Mouse (Mus musculus): ENCODE results near the gene Slc5a9. TPM values are rescaled to one million over a fixed set of nuclear protein-coding genes. Genes with fewer than 3 reads are reported as not detected.

Gene Slc5a9
- polyA plus RNA-seq (2021; fragmentation: Nextera tagmentation): not detected in 2 replicates
- long read RNA-seq, experiment 1: 0 reads
- long read RNA-seq, experiment 2, partial matches to known transcripts: 0 of 1 reads
- long read RNA-seq, experiment 2, other reads (novel, unspliced or antisense): 0 of 1 reads

DNA sequence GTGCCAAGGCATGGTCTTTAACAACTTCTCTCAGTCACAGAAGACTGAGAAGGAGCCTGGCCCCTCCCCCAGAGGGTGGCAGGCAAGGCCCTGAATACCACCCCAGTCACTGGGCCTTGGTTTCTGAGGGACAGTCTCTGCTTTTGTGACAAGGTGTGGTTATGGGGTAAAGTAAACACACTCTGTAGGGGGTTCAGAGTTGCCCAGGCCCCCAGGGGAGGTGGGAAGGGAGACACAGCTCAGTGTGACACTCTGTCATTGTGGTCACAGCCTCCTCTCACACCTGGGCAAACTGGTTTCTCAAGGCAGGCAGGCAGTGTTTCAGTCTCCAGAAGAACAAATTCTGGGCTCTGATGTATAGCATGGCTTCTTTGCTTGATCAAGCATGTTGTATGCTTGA lies at the start of gene Slc5a9:
Gene Slc5a9, minus strand, starts transcription at position 144 of the 400 bp plus-strand sequence.

DNA sequence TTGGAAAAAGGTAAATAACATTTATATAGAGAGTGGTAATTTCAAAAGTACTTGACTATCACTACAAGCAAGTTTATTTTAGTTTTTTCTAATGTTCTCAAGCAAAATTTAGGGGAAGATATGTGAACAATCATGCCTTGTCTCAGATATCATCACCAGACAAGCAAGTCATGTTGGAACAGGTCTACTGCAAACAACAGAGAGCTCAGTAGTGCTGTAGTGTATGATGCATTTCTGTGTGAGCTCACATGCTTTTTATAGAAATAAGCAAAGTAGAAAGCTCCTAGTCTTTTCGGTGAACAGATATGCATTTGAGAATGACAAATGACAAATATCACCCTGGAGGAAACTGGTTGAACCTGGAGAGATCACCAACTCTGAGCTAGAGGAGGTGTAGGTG lies 16.4 kb upstream of the Slc5a9 start, which contains the start of gene Skint8:
Gene Skint8, plus strand, starts transcription at position 301 of the 400 bp plus-strand sequence.

Other genes with a start within 250 kb of the Slc5a9 start
- 5.1 and 6.7 TPM in 2 replicates for gene Spata6, start 182.9 kb downstream of the Slc5a9 start, polyA plus RNA-seq (2021; fragmentation: Nextera tagmentation)
- gene Skint8, start 16.5 kb upstream of the Slc5a9 start, polyA plus RNA-seq (2021; fragmentation: Nextera tagmentation): not detected in 2 replicates
- gene Skint7, start 70.0 kb upstream of the Slc5a9 start, polyA plus RNA-seq (2021; fragmentation: Nextera tagmentation): not detected in 2 replicates
- gene Skint1, start 103.4 kb upstream of the Slc5a9 start, polyA plus RNA-seq (2021; fragmentation: Nextera tagmentation): not detected in 2 replicates
- gene Skint4, start 169.1 kb upstream of the Slc5a9 start, polyA plus RNA-seq (2021; fragmentation: Nextera tagmentation): not detected in 2 replicates

Data from layer of hippocampus, adult 6 months (tissue).